Mouse (Mus musculus): Measurements from ENCODE around the gene Sema7a. TPM values are rescaled to one million over a fixed set of nuclear protein-coding genes. Genes with fewer than 3 reads are reported as not detected.

Sema7a gene
- total RNA-seq, 2 experiments from 2014 or later, result 1.4 to 5.0 TPM

DNA sequence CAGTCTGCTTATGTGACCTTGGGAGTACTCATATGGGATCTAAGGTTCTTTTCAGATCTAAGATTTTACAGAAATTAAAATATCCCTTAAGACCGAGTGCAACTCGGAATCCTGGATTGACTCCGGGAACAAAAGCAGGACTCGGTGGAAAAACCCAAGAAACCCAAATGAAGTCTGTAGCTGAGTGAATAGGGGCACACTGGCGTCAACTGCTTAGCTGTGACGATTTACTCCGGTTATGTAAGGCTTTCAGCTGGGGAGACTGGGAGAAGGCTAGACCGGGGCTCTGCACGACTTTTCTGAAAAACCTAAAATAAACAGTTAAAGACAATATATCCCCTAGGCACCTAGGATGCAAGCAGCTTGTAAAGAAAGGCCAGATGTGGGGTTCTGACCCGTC is 19.5 kb downstream of the Sema7a start:
- no peak for ATAC-seq (ENCODE audit: poor library complexity, severe bottlenecking)

DNA sequence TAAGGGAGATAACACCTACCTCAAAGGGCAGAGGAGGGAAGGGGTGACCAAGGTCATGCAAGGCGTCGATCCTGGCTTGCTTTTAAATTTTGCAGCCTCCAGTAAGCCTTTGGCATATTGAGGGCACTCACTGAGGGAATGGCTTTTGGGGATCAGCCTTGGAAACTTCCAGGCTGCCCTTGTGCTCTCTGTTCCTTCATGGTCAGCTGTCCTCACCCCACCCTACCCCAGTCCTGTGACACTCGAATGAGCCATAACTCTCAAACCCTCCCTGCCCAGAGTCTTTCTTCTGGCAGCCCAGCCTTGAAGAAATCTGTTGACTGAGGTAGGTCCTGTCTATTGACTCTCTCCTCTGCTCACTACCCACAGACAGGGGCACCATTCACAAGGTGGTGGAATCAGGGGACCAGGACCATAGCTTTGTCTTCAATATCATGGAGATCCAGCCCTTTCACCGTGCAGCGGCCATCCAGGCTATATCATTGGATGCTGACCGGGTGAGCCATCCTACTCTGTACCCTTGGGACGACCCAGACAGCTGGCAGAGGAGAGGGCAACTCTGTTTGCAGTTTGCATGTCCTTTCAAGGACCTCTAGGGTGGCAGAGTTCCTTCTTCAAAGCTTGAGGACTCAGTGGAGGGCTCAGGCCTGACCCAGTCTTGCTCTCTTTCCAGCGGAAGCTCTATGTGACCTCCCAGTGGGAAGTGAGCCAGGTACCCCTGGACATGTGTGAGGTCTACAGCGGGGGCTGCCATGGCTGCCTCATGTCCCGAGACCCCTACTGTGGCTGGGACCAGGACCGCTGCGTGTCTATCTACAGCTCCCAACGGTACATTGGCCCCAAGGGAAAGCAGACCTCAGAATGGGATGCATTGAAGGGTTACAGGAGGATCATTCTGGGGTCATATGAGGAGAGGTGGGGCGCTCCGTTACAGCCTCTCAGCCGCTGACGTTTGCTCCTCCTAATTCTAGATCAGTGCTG is 20.3 kb downstream of the Sema7a start:
- ATAC-seq (ENCODE audit: poor library complexity, severe bottlenecking), result no peak

DNA sequence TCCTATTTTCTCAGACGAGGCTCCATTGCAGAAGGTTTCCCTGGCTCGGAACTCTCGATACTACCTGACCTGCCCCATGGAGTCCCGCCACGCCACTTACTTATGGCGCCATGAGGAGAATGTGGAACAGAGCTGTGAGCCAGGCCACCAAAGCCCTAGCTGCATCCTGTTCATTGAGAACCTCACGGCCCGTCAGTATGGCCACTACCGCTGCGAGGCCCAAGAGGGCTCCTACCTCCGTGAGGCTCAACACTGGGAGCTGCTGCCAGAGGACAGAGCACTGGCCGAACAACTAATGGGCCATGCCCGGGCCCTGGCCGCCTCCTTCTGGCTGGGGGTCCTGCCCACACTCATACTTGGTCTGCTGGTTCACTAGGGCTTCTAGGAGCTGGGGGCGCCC is 21.3 kb downstream of the Sema7a start:
- no peak for ATAC-seq (ENCODE audit: poor library complexity, severe bottlenecking)

DNA sequence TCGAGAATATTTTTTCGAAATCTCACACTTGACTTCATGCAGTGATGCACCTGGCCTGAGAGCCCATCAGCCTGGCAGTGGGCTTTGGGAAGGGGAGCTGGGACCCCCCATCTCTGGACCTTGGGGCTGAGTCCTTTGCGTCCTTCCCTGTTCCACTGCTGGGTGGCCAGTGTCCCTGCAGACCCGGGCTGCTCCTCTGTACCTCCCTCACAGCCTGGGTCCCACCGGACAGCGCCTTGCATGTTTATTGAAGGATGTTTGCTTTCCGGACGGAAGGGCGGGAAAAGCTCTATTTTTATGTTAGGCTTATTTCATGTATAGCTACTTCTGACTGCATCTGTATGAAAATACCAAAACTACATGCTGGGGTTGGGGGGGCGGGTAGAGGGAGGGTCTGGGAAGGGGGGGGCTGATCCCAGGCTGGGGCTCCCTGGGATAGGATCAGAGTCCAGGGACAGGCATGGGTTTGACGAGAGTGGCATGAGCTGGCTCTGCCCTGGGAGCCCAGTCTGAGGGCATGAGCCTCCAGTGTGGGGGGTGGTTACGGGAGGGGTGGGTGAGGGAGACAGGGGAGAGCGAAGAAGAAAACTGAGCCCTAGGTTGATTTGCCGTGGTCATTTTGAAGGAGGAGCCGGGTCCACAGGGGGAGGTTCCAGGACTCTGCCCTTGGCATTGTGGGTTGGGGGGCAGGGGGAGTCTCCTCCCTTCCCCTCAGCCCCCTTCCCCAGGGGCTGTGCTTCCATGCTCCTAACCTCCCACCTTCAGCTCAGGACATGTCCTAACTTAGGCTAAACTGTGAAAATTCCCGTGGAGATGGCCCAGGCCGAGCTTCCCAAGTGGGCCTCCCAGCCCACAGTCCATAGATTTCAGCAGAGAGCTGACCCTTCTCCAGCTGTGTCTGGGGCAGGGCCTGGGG is 22.2 kb downstream of the Sema7a start:
- ATAC-seq (ENCODE audit: poor library complexity, severe bottlenecking), result no peak

DNA sequence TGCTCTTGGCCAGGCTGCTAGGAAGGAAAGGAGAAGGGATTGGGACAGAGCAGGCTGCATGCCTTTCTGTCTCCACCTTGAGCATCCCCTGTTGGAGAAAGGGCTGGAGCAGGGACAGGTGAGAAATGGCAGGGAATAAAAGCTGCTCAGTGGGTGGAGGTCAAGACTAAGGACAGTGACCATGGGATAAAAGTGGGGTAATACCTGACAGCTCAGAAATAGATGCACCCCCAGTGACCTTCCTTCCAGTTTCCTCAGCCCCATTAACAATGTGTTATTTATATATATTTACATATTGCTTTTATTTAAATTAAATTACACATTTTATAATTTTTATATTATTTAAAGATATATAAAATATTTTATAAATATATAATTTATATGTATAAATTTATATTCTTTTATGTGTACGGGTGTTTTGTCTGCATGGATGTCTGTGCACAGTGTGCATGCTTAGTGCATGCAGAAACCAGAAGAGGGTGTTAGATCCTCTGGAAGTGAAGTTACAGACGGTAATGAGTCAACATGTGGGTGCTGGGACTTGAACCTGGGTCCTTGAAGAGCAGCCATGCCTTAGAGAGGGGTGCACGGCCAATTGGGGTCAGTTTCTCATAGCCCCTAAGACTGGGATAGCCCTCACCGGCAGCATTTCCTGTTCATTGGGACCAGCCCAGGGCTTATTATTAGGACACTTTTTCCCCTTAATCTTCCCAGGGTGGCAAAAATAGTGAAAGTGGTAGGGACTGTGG is 23.5 kb downstream of the Sema7a start:
- ATAC-seq (ENCODE audit: poor library complexity, severe bottlenecking), result no peak

DNA sequence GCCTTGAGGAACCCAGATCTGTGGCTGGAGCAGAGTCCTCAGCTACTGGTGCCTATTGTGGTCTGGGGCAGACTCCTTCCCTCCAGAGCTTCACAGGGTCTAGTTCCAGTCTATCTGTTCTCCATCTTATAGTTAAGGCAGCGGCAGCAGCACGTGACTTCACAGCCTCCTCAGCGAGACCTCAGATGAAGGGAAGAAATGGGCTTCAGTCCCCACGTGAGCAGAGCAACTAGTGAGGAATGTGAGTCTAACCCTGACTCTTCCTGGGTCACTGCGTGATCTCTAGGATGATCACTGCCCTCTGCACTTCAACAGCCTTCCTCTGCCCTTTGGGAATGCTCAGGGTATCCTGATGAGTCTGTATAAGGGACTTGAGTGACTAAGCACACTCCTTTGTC is 24.1 kb downstream of the Sema7a start:
- no peak for ATAC-seq (ENCODE audit: poor library complexity, severe bottlenecking)

DNA sequence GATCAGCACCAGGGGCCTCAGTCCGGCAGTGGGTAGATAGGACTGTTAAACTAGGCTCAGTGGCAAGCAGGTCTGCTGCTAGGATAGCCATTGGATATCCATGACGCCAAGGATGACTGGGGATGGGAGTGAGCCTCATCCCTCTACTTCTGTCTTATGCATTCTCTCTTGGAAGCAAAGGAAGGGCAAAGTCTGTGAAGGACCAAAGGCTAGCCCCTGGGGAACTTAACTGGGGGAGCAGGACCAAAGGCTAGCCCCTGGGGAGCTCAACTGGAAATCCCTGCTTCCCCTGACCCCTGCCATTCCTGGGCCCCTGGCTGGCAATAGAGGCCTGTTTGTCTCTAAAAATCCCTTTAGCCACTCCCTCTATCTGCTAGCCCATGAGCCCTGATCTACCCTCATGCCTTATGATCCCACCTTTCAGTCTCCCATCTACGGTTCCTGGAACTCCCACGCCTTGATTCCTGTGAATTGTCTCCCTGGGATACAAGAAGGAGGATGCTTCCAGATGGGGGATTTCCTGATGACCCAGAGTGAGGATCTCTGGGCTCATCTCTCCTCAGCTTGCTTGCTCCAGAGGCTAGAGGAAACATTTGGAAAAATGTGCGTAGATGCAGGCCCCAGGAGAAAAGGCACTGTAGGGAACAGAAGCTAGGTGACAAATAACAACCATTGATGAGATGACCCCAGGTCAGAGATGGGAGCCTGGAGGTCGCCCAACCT is 24.8 kb downstream of the Sema7a start:
- ATAC-seq (ENCODE audit: poor library complexity, severe bottlenecking), result no peak

DNA sequence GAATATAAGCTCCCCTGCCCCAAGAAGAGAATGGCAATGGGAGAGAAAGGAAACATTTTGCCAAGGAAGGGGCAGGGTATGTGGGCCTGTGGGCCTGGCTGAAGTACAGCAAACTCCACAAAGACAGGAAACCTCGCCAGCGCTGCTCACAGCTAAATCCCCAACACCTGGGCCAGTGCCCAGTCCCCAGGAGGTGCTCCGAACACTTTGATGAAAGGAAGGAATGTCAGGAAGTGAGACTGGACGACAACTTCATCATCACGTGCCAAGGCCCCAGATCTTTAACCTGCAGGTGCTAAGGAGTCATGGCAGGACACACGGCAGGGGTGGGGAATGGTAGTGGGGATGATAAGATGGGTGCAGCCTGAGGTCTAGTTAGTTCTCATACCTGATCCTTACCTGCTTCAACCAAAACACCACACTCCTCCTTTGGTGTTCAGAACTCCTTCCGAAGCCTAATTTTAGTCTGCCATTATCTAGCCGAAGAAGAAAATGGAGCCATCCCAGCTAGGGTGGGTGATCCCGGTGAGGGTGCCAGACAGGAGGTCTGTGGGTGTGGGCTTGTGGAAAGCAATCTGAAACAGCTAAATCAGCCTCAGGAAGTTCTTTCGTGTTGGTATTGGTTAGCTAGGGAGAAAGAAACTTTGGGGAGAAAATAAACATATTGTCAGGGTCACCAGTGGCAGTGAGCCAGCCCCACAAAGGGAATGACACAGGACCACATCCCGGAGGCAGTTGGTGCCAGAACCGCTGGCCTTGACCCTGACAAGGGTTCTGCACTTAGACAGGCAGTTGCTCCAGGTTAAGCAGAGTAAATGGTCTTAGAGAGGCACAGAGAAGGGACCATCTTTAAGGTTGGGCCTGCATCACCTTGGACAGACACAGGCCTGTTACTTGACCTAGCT is 25.6 kb downstream of the Sema7a start:
- no peak for ATAC-seq (ENCODE audit: poor library complexity, severe bottlenecking)

DNA sequence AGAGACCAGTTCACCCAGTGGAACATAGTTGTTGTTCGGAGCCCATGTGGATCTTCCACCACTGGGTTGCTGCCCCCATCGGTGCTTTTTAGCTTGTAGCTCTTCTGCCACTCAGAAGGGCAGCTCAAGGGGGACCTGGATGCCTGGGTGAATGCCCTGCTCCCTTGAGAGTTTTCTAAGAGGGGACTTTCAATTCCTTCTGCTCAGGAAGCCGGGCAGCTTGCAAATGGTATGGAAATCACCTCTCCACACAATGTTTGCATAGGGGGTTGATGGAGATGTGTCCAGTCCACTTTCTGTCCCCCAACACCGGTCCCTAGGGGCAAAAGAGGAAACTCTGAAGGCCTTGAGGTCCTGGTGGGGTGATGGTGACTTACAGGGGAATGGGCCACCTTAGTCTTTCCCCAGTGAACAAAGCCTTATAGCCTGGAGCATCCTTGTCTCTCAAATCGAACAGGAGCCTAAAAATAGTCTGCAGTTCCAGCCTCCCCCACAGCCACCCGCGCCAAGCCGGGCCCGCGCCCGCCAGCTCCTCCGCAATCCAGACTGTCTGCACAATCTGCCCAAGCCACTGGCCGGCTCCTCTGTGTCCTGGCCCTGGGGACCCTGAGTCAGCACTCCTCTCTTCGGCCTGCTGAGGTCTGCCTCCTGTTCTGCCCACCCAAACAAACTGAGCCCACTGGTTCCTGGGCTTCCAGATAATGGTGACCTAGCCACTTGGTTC is 27.5 kb downstream of the Sema7a start:
- no peak for ATAC-seq (ENCODE audit: poor library complexity, severe bottlenecking)

DNA sequence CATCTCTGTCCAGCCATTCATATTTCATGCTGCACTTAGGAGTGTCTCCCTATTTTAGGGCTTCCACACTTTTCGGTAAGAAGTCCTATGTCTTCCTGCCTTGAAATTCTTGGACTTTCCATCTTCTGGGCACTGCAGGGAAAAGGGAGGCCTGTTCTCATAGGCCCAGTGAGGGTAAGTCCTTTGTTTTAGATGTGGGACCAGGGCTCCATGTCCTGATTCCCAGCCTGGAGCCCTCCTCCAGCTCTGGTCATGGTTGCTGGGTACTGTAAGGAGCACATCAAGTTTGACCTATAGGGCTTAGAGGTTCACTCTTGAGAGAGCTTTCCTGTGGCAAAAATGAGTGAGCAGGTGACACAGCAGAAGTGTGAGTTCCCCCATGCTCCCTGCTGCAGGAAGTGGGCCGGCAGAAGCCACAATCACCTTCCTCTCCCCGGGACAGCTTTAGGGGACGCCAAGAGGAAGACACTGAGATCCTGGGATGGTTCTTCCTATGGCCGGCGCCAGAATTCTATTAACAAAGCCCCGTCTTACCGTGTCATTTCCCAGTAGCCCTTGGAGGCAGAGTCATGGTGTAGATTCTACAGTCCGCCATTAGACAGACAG is 28.4 kb downstream of the Sema7a start:
- peak; percentile 60 for ATAC-seq (ENCODE audit: poor library complexity, severe bottlenecking)

DNA sequence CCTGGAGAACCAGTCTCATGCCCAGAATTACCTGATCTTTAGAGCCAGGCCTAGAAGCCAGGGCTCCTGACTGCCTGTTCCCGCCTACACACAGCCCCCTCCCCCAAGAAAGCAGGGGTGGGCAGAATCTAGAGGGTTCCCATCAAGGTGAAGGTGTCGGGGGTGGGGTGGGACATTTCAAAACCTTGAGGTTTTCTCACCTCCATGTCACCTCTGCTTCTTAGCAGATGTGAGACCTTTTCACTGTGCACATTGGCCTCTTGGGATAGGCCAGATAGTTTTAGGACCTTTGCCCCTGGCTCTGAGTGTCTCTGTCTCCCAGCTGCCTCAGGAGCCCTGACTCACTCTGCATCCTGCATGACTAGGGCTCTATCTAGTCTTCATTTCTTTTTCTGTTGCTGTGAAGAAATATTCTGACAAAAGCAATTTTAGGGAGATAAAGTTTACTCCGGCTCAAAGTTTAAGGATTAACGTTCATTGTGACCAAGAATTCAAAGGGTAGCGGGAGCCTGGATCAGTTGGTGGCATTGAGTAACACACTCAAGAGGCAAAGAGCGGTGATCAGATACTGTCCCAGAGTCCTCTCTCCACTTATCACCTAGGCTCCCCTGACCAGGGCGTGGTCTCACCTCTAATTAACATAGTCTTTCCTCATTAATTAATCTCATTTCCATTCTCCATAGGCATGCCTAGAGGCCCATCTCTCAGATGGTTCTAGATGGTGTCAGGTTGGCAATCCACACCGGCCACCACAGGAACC is 29.1 kb downstream of the Sema7a start:
- ATAC-seq (ENCODE audit: poor library complexity, severe bottlenecking), result no peak

DNA sequence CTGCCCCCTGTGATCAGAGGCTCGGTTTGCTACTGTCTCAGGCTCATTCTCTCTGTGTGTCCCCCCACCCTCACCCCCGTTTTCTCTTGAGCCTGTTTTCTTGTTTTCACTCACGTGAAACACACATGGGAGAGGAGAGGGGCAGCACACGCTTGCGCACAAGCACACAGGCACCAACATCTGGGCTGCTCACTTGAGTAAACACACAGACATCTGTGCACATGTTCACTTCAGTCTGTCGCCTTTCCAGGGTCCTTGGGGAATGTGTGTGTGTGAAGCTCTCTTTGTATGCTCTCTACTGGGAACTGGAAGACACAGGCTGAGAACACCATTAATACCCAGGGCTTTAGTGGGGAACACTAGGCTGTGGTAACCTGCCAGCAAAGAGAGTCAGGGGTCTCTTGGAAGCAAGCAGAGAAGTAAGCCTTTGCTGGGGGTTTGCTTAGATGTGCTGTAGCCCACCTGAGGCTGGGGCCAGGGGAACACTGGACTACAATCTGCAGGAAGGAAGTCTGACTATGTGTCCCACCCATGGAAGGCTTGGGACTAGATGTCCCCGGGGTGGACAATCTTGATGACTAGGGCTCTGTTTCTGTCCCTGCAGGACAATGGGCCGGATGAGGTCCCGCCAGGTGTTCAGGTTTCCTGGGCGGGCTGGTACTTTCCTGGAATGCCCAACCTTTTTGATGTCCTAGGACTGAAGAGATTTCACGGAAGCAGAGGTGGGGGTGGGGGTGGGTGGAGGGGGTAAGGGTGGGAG is 30.0 kb downstream of the Sema7a start:
- ATAC-seq (ENCODE audit: poor library complexity, severe bottlenecking), result no peak

DNA sequence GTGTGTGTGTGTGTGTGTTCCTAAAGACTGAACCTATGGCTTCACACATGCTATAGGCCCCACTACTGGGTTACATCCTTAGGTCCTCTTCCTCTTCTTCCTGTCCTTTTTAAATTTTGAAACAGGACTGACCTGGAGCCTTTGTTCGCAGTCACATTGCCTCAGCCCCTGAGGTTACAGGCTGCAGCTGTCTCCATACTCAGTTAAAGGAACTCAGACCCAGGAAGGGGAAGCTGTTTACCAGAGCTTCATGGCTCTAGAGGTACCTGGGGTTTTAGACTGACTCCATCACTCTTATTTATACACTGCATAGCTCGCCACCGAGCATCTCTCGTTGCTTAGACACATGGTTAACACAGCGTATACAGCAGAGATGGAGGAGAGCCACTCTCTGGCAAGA is 31.5 kb downstream of the Sema7a start:
- peak; percentile 80 for ATAC-seq (ENCODE audit: poor library complexity, severe bottlenecking)

DNA sequence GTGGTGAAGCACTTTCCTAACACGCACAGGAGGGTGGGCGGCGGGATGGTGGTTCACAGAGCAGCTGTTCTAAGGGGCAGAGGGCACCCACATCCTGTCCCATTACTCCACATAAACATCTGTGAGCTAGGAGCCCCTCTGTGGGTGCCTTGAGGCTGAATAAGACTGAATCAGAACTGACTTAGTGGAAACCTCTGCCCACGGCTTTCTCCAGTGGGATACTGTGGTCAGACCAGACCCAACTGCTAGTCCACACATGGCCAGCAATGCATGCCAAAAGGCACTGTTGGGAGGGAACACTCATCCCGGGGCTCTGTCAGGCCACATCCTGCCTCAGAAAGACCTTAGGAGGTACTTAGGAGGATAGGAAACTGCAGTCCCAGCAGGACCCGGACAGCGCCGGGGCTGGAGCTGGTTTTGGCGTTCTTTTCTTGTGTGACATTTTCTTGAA is 32.3 kb downstream of the Sema7a start:
- no peak for ATAC-seq (ENCODE audit: poor library complexity, severe bottlenecking)

DNA sequence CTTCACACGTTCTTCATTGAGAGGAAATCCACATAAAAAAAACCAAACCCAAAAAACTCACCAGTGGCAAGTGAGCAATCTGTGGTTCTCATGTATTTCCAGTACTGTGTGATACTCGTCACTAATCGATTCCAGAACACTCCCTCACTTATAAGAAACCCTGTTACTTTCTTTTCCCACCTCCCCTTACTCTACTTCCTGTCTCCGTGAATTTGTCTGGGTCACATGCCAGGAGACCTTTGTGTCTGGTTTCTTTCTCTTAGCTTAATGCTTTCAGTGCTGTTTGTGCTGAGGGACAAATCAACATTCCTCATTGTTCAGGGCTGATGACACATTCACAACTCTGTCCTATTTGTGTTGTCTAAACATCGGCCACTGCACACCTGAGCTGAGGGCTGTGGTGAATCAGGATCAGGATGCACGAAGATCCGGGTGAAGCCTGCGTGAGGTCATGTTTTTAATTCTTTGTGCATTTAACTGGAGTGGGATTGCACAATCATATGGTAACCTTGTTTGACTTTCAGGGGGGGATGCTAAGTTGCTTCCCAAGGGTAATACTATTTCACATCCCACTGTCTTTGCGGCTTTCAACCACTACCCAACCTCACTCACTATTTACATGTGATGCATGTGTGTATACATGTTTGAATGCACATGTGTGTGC is 33.0 kb downstream of the Sema7a start:
- ATAC-seq (ENCODE audit: poor library complexity, severe bottlenecking), result no peak

DNA sequence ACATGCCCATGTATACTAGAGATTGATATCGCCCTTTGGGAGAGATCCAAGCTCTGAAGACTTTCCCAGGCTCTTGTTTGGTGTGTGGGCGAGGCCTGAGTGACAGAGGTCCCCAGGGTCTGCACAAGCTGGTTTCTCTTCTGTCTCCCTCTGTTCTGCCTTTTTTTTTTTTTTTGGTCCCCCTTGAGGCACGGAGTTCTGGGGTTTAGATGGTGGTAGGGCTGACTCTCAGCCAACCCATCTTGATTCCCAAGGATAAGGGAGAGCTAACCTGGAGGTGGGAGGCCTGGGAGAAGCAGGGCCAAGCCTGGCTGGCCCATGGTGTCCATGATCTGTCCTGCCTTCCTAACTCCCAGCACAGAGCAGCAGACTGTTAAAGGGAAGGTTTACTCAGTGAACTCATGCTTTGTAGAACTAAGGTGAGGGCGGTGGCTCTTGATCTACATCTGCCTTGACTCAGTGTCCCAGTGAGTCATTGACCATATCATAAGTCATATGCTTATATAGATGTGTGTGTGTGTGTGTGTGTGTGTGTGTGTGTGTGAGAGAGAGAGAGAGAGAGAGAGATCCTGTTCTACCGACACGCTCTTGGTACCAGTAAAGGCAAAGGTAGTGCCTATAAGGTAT is 33.6 kb downstream of the Sema7a start:
- no peak for ATAC-seq (ENCODE audit: poor library complexity, severe bottlenecking)

Measured in megakaryocyte, adult 5-6 weeks (primary cell).